Mouse (Mus musculus) small intestine, adult 2 months (tissue): ENCODE measurements around the gene Gm43951.

Experiments used
- CTCF ChIP-seq: fragments of 200-500 bp; IDR thresholded peaks from 2 replicates; pipeline ENCODE4 v1.5.1; 2012; ENCODE audit warnings: low read depth, mild to moderate bottlenecking, control low read depth, inconsistent platforms, low read length, moderate library complexity, mixed read lengths; ENCODE audit not compliant: insufficient replicate concordance, insufficient read length; ENCODE audit errors: extremely low read depth
- POLR2A ChIP-seq: fragments of 200-500 bp; IDR thresholded peaks from 2 replicates; pipeline ENCODE4 v1.6.1; 2012; ENCODE audit warnings: low read depth, mild to moderate bottlenecking, control low read depth, inconsistent platforms, low read length, moderate library complexity

GRCm38 (mm10) chr11:72169871-72170270 lies 36.8 kb downstream of the Gm43951 start:
- no peak for TF ChIP-seq POLR2A
- TF ChIP-seq CTCF, result no peak
